Mouse (Mus musculus) adrenal gland, postnatal 4 days (tissue): ENCODE measurements around the gene Evi5. TPM values are rescaled to one million over a fixed set of nuclear protein-coding genes. Genes with fewer than 3 reads are reported as not detected.

Experiments used
- DNase-seq, 2 experiments: peaks; one replicate each; pipeline ENCODE4 v3.0.0; 2021 to 2022; ENCODE audit warnings: low spot score in 2 of 2, mixed read lengths in 2 of 2
- total RNA-seq, 2 experiments: library from RNA; stranded (reverse); gene quantifications; 2 replicates each; pipeline ENCODE4 v1.2.3; 2021

Evi5 gene
- total RNA-seq, 2 experiments from 2014 or later, result 69.9 to 75.1 TPM

DNA sequence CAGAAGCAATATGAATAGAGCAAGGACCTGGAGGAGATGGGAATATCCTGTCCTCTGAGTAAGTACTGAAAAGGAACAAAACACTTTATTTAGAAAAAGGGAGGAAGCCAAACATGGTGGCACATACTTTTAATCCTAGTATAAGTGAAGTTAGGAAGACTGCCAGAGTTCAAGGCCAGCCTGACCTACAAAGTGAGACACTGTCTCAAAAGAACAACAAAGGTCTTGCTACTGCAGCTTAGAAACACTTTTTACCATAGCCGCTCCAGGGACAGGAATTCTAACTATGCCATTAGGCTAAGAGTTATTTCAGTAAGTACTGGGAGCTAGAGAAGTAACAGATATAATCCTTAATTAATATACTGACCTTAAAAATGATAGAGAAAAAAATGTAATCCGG, 60.3 kb downstream of the Evi5 start:
- no peak for DNase-seq

DNA sequence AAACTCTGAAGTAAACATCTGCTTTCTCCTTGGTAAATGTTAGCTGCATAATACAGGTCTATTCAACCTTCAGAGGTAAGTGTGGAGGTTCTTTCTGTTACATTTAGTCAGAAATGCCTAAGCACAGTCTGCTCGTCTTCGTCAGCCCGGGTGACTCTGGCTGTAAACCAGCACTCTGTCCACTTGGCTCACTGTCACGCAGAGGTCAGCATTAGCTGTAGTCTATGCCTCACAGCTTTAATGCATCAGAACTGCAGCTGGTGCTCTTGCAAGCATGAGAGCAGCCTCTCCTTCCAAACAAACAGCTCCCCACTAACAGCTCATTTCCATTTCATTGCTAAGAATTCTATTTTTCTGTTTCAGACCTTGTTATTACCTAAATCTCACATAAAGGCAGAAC, 67.4 kb downstream of the Evi5 start:
- no peak for DNase-seq

DNA sequence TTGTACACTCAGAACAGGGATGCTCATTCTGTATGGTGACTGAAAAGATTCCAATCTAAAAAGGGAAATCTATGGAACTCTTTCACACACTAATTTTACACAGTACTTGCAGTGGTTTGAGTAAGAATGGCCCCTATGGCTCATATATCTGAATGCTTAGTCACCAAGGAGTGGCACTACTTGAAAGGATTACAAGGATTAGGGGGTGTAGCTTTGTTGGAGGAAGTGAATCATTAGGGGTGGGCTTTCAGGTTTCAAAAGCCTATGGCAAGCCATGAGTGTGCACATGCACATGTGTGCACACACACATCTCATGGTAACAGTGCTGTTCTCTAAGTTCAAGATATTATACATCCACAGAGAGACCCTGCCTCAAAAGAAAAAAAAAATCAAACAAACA, 72.3 kb downstream of the Evi5 start:
- DNase-seq, result no peak

DNA sequence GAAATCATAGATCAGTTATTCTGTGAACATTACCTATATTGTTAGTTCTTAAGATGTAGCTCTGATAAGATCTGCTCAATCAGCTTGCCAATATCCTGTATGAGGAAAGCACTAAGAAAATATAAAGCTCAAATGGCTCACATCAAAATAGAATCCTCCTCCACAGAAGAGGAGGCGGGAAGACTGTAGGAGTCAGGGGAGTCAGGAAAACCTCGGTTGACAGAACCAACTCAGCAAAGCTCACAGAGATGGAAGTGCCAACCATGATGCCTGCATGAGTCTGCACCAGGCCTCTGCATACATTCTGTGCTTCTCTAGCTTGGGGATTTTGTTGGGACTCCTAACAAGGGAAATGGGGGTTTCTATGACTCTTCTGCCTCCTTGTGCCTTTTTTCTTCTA, 73.7 kb downstream of the Evi5 start:
- no peak for DNase-seq

DNA sequence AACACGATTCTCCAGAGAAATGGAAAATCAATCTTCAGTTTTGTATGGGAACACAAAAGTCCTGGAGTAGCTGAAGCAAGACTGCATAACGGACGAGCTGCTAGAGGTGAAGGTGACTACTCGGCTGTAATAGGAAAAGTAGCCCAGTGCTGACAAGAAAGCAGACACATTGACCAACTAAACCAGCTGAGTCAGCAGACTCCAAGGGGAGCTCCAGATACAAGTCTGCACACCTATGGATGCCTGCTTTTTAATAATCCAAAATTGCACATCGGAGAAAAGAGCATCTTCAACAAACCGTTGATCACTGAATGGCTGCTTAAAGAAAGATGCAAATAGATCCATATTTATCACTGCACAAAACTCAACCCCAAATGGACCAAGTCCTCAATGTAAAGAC, 76.6 kb downstream of the Evi5 start:
- no peak for DNase-seq

DNA sequence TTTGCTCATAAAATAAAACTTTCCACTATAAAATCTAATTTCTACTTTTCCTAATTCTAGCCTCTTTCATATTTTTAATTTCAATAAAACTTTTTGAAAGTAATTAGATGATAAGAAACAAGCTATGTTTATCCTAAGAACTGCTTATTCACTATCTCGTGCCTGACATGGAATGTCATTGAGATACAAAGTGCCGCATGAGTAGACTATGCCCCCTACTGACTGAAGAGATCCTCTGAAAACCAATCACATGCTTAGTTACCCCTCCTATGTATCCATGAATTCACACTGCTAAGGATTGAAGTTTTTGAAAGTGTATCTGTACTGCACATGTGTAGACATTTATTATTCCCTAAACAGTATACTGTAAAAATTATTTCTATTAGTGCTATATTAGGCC, 81.0 kb downstream of the Evi5 start:
- no peak for DNase-seq

DNA sequence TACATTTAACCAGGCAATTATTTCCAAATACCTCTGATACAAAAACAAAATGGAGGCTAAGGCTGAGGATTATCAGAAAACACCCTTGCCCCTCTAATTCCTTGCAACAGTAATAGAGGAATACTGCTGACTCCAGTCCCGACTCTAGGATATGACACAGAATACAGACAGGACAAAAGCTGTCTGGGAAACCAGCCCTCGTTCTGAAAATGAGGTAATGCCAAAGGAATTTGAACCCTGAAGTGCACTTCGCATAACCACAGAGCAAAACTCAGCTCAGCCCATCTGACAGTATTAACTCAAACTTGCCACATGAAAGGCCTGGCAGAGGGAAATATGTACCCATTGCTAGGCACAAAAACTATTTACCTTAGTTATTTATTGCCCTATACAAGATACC, 81.6 kb downstream of the Evi5 start:
- DNase-seq, result no peak

DNA sequence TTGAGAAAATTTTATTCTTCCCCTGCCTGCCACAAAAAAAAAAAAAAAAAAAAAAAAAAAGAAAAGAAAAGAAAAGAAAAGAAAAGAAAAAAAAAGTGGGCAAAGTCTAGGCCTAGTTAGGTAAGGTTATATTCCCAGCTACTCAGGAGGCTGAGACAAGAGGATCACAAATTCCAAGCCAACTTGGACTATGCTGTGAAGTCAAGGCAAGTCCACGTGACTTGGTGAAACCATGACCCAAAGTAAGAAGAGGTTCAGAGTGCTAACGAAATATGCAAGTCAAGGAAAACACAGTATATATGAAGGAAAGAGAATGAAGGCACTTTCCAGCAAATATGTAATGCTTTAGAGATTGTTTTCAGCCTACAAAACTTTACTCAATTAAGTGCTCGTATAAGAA, 82.4 kb downstream of the Evi5 start:
- DNase-seq, result no peak

DNA sequence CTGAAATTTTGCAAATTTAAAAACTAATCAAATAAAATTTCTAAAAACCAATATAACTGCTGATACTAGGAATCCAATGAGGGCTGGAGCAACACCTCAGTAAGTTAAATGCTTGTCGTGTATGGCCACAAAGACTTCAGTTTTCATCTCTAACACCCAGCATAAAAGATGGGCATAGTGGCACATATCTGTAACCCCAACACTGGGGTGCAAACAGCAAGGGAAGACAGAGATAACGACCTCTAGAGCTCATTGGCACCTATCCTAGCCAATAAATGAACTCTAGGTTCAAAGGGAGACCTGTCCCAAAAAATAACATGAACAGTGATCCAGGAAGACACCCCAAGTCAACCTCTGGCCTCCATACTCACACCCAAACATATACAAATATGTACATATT, 82.9 kb downstream of the Evi5 start:
- no peak for DNase-seq

DNA sequence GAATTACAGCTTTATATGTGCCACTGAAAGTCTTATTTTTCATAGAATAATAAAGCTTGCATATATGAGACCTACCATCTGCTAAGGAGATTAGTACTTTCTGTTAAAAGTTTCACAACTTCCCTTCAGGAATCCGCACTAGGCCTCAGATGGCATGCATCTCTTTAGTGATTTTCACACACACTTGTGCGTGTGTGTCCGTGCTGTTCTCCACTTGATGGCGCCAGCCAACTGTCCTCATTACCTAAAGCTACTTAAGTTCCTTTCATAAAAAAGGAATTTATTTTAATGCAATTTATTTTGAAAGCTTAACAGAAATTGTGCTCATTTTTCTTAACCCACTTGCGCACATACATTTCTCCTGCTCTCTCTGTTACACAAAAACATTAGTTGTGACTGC, 85.4 kb downstream of the Evi5 start:
- no peak for DNase-seq

DNA sequence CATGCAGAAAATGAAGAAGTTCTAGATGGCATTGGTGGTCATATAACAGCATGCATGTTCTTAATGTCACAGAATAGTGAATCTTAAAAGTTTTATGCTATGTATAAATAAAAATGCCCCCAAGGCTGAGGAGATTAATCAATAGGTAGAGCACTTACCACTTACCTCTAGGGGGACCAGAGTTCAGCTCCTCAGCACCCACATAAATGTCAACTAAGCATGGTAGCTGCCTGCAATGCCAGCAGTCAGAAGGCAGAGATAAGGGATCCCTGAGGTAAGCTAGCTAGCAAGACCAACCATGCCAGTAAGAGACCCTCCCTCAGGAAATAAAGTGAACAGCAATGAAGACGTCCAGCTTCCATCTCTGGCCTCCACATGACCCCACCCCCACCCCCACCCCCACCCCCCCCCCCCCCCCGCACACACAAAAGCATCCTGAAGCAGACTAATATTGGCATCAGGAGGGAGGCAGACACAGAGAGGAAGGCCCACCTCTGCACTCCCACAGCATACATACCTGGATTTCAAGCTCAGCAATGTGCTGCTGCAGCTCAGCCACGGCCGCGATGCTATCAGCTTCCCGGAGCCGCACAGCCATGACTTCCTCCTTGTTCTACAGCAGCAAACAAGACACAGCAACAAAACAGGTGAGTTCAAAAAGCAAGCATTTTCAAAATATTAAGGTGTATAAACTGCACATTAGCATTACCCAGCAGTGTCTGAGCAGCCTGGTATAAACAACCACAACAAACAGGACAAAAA, 87.0 kb downstream of the Evi5 start:
- DNase-seq, result no peak

DNA sequence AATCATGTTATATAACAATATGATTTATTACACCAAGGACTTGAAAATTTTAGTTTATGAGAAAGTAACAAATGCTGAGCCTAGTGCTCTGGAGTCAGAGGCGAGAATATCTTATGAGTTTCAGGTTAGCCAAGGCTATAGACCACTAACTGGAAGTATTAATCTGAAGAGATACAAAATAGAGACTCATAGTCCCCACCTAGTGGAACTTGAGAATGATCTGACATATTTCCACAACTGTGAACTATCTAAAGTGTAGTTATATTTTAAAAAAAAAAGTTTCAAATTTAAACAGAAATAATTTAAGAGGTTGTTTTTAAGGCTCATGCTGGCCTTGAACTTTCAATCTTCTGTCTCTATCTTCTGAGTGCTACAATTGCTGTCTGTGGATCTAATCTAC, 92.5 kb downstream of the Evi5 start:
- no peak for DNase-seq

DNA sequence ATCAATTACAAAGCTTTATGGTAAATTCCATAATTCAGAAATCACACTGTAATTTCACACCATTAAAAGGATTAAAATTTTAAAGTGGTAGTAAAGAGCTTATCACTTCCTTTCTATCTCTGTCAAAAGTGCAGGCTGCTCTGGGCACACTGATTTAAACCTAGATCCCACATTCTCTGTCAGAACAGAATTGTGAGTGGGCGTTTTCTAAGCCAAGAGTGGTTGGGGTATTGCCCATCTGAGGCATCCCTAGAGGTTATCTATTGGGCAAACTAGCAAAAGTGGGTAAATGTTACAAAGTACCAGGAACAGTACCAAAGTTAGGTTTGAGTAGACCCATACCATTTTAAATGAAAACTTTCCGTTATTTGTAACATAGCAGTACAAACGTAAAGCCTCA, 96.1 kb downstream of the Evi5 start:
- DNase-seq, result no peak

DNA sequence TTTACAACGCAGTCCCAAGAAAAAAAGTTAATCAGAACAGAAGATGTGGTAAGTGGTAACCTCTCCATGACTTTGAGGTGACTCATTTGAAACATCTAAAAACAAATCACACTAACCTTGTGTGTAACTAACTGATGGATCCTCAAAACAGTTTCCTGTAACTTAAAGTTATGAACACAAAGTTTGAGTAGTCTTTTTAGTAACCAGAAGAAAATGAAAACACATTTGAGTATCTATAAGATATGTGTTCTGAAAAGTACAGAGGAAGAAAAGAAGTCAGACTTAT, 97.4 kb downstream of the Evi5 start:
- no peak for DNase-seq

DNA sequence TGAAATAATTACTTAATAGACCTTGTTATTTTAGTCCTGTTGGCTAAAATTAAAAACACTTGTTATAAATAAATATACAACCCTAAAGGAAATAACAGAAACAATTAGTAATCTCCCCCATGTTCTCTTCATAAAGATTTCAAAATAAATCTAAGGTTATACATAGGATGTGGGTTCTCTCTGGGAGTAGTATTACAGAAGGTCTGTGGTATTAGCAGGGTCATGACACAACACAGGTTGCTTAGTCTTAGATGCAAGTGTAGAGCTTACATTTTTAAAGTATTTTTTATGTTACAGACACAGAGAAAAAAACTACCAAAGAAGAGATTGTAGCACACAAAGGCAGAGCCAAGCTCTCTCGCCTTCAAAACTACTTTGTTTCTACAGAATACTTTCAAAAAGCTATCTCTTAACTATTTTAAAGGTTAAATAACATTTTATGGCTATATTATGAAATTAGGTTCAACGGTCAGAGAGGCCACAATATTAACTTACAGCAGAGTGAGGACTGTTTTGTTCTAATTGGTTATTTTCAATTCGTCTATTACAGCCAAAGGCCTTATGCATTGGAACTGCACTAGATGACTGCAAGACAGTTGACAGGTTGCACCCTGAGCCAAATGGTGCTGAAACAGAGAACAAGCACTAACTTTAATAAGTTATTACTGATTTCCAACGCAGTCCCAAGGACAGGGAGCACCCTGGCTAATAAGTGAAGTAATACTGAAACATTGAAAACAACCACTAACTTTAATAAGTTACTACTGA, 97.9 kb downstream of the Evi5 start:
- no peak for DNase-seq

DNA sequence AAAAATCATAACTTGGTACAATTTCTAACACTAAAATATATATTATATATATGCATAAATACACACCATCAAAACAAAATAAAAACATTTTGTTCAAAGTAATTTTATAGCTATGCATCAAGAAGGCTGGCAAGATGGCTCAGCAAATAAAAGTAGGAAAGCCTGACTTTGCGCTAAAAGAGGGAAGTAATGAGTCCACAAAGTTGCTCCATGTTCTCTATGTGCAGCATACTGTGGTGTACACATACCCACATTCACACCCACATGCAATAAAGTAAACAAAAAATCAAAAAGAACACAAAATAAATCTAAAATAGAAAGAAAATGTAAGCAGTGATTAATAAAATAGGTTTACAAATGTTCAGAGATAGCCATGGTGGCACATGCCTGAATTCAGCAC, 99.0 kb downstream of the Evi5 start:
- DNase-seq, result no peak

DNA sequence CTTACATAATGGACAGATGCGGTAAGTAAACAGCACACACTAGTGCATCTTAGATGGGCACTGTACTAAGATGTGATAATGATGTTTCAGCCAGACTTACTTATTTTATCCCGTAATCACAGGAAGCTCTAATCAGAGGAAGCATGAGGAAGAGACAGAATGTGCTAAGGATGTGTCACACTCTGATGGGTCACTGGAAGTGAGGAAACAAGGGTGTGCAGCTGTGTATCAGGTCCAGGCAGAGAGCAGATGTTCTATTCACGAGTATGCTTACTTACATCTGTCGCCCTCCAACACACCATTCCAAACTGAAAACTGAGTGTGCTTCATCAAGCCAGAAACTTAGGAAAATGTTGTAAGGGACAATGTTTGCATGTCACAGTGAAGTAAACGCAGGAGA, 102.9 kb downstream of the Evi5 start:
- DNase-seq, result no peak

DNA sequence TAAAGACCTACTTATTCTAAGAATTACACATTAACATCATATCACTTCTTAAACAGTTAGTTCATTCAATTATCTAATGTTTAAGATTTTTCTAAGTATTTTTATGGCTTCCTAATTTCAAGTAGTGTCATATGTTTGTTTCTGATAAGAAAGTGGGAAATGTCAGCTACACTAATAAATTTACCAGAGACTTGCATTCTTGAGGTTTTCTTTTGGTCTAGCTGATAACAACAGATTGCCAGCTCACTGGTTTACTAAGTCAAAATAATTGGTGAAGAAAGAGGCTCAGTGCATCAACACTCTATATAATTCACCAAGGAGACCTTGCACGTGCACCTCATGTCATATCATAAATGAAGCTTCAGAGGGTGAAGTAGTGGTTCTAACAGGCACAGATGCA, 106.7 kb downstream of the Evi5 start:
- DNase-seq, result no peak

DNA sequence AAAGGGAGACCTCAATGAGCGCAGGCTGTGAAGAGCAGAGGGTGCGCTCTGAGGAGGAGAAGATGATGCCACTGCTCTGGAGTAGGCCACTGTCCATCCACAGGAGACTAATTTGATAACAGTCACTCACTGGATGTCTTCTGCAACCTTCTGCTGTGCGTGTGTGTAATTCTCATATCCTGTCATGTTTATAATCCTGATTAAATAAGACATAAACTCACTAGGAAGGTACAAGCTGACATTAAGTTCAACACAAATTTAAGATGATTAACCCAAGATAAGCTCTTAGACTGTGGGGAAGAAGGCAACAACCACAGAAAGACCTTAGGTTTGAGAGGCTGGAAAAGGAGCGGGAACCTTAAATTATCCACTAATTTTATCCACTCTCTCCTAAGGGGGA, 109.0 kb downstream of the Evi5 start:
- DNase-seq, result no peak

DNA sequence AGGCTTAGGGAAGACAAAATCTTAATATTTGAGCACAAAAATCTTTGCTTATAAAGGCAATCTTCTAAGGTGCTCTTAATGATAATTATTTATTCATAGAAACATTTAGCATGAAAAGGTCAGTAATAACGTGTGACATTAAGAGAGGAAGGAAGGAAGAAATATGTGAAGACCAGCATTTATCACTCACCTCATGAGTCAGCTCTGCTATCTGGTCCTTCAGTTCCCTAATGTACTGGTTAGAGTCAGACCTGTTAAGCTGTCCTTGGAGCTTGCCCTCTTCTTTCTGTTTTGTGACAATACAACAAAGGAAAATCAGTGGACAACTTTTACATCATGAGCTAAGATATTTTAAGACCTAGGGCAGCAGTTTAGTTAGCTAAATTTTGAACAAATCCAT, 110.4 kb downstream of the Evi5 start:
- no peak for DNase-seq

DNA sequence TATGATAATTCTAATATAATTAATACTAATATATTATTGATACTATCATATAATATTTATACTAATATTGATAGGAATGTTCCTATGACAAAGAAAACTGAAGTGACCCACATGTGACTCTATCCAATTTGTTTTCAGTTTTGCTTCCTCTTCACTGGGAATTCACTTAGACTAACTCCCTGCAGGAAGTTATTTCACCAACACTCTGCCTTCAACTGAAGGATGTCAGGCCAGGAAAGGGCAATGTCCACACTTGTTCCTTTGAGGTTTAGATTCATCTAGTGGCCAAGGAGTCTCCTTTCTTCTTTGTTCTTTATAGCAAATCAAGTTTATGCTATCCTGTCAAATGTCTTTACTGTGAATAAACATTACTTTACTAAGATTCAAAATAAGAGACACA, 111.2 kb downstream of the Evi5 start:
- no peak for DNase-seq

DNA sequence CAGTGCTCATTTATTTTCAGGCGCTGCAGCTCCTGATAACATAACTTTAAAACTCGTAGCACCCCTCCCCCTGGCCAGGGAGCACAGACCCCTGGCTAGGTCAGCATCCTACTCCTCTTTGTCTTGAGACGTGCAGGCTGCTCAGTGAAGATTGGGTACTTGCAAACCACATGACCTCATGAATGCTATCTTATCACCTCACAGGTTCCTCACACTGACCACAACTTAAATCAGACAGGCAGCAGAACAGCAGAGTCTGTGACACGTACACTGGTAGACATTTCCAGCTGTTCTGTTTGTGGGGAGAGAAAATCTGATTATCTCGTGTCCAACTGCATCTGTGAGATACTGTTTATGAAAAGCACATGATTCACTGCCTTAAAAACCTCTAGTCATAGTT, 115.8 kb downstream of the Evi5 start:
- no peak for DNase-seq

DNA sequence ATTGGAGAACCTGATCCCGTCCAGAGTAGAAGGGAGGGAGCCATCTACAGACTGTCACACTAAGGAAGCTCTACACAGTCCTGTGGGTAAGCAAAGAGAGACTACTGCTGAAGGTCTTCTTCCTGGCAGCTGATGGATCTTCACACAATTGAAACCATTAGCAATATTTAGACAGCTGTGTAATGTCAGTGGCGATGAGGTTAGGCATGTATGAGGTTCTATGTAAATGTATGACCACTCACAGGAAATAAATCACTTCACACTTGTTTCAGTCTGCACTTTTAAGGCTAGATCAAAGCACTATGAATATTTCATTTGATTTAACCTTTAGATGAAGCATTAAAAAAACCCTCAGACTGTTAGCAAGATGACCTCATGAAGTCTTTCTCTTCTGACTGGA, 118.8 kb downstream of the Evi5 start:
- no peak for DNase-seq
